Mouse (Mus musculus) heart, embryonic 10.5 days (tissue): ENCODE measurements around the gene Ypel1. TPM values are rescaled to one million over a fixed set of nuclear protein-coding genes. Genes with fewer than 3 reads are reported as not detected.

Experiments used
- microRNA counts: library from miRNA; unstranded; fragments of <30 nt; microRNA quantifications from one replicate; lab custom pipeline; 2017
- microRNA-seq: library from miRNA; unstranded; fragments of <30 nt; microRNA quantifications from one replicate; pipeline ENCODE4, GENCODE M21; 2017
- polyA plus RNA-seq: library from polyadenylated mRNA; unstranded; fragments of >200 nt; fragmentation: Nextera tagmentation; extraction: Ambion mirVana; gene quantifications from 2 replicates; pipeline ENCODE4 v1.2.1, GENCODE M21; 2016

Gene Ypel1
- polyA plus RNA-seq, 1 experiment from 2014 or later, result 27.6 TPM

MicroRNAs within 50 kb of the gene (microRNA counts, 519-probe panel; counts per million panel counts)
- microRNA mmu-miR-130b (lab: Ali Mortazavi, UCI) (6,877 counts per million, percentile 74 among the panel's probes with 10 or more counts), microRNA mmu-miR-301b (lab: Ali Mortazavi, UCI) (3,956 counts per million, percentile 21 among the panel's probes with 10 or more counts)

Small RNAs within 50 kb of the gene (microRNA-seq; reads per million reads assigned to microRNA genes)
- 5,171 reads per million, percentile 90 among the genes with 10 or more reads in this experiment for gene Mir130b
- gene Mir301b, result 113 reads per million, percentile 52 among the genes with 10 or more reads in this experiment

Other genes starting within 250 kb of the Ypel1 start
- 0.13 TPM in 1 of 2 replicates, not detected in the other for gene Spag6l, start 240.2 kb upstream of the Ypel1 start, polyA plus RNA-seq
- gene Igll1, start 205.7 kb upstream of the Ypel1 start, polyA plus RNA-seq, result not detected in 2 replicates
- 53.4 and 55.6 TPM in 2 replicates for gene Top3b, start 199.0 kb upstream of the Ypel1 start, polyA plus RNA-seq
- gene Vpreb1, start 198.9 kb upstream of the Ypel1 start, polyA plus RNA-seq, result 1.6 and 1.8 TPM in 2 replicates
- 29.2 and 41.0 TPM in 2 replicates for gene Ppm1f, start 173.2 kb upstream of the Ypel1 start, polyA plus RNA-seq
- 127 and 153 TPM in 2 replicates for gene Mapk1, start 86.3 kb upstream of the Ypel1 start, polyA plus RNA-seq
- 114 and 125 TPM in 2 replicates for gene Ppil2, start 41.6 kb downstream of the Ypel1 start, polyA plus RNA-seq
- gene 2610318N02Rik, start 55.5 kb downstream of the Ypel1 start, polyA plus RNA-seq, result 56.0 and 84.9 TPM in 2 replicates
- gene Sdf2l1, start 62.7 kb downstream of the Ypel1 start, polyA plus RNA-seq, result 115 and 145 TPM in 2 replicates
- 5.6 and 9.8 TPM in 2 replicates for gene Ydjc, start 74.9 kb downstream of the Ypel1 start, polyA plus RNA-seq
- gene Ccdc116, start 77.5 kb downstream of the Ypel1 start, polyA plus RNA-seq, result 0.36 and 0.55 TPM in 2 replicates
- 341 and 377 TPM in 2 replicates for gene Ube2l3, start 133.0 kb downstream of the Ypel1 start, polyA plus RNA-seq
- 0.28 and 0.49 TPM in 2 replicates for gene Rimbp3, start 138.9 kb downstream of the Ypel1 start, polyA plus RNA-seq
- gene Hic2, start 163.9 kb downstream of the Ypel1 start, polyA plus RNA-seq, result 8.6 and 10.6 TPM in 2 replicates
- gene Tmem191c, start 206.4 kb downstream of the Ypel1 start, polyA plus RNA-seq, result 7.3 and 7.7 TPM in 2 replicates